Mouse (Mus musculus): ENCODE measurements around the gene Cox10. TPM values are rescaled to one million over a fixed set of nuclear protein-coding genes. Genes with fewer than 3 reads are reported as not detected.

Cox10 gene
- total RNA-seq, 2 experiments from 2014 or later: 39.3 to 41.9 TPM

DNA sequence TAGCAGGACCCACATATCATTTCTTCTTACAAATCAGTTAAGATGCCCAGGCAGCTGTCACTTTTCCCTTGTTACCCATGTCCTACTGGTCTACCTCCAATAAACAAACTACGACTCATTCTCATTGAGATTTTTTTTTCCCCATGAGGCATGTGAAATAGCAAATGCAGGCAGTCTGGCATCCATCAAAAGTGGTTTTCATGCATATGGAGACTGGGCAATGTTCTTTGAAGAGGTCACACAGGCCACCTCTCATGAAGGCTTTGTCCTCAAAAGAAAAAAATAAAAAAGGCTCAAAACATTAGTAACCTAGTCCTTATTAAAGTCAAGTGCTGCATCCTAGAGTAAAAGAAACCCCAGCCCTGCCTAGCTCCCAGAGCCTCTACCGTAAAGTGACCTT, 78.2 kb downstream of the Cox10 start:
- no peak for DNase-seq (ENCODE audit: low spot score)

DNA sequence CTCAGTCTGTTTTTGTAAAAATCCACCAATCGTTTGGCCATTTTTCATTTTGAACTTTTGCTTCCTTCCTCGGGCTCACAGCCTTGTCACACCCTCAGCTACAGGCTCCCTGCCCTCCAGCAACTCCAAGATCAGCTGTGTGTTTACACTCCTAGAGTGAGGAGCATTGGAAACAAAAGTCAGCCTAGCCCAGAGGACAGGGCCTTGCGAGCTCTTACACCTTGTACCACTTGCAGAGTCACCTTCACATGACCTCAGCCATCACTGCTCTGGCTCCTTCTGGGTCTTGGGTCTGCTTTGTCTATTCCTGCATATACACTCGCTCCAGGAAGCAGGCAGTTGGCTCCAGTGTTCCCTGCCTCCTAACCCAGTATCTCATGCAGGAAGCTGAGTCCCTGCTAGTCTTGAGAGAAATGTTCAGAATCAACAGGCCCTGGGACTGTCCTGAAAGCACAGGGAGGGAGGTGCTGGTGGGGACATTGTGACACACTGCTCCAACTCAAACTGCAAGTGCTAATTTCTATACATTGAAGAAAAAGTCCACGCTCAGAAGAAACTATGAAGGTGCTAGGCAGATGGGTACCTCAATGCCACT, 79.0 kb downstream of the Cox10 start:
- DNase-seq (ENCODE audit: low spot score): no peak

DNA sequence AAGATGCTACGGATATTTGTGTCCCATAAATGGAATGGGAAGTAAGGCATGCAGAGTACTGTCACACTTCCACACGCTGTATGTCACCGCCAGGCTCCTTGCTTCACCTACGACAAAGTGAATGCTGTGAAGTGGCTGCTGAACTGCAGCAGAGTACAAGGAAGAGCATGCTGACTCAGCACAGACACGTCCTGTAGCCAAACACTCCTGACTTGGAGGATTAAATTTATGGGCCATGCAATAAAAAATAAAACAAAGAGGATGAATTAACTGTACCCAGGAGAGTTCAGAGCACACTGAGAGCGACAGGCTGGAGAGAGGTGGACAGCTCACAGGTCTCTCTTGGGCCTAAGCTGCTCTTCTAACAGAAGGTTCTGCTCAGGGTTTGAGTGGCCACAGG, 79.8 kb downstream of the Cox10 start:
- DNase-seq (ENCODE audit: low spot score): no peak

DNA sequence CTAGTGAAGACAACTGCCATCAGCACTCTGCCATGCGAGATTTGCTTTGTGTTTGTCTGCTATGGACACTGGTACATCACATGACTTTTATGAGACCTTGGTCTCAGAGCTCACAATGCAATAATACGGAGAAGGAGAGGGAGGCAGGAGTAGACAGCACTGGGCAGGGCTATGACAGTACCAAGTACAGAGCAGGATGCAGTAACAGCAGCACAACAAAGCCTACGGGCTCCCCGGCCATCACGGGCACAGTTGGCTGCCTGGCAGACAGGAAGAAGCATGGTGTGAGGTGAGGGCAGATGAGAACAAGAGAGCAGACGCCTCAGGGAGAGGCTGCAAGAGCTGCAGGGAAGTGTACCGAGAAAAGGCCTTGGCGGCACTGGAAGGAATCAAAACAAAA, 87.3 kb downstream of the Cox10 start:
- no peak for DNase-seq (ENCODE audit: low spot score)

DNA sequence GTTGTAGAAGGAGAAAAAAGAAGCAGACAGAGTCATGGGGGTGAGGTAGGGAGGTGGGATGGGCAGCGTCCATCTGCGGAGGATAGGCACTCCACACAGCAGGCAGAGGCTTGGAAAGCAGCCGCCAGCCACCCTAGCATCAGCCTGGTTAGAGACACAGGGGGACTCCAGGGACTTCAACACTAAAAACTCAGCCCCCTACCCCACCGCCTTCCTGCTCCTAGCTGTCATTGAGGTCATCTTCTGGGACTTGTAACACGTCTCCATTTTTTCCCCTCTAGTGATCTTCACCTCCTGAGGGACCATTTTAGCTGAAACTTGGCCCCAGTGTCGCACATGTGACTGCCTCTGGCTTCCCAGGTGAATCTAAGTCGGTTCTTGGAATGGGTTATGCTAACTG, 88.5 kb downstream of the Cox10 start:
- DNase-seq (ENCODE audit: low spot score): no peak

DNA sequence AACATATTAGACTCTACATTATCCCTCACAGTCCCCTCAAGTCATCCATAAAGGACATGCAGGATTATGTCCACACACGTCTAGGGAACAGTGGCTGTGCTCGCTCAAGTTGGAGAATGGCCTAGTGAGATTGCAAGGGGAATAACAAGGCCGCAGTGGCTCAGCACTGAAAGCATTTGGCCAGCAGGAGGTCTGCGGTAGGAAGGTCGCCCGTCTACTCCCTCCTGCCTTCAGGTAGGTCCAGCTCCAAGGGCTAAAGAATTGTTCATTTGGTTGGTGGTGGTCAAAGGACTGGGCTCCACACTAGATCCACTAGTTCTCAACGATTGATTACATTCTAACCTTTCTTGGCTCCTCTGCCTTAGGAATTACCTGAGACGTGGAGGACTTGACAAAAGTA, 89.0 kb downstream of the Cox10 start:
- DNase-seq (ENCODE audit: low spot score): no peak

DNA sequence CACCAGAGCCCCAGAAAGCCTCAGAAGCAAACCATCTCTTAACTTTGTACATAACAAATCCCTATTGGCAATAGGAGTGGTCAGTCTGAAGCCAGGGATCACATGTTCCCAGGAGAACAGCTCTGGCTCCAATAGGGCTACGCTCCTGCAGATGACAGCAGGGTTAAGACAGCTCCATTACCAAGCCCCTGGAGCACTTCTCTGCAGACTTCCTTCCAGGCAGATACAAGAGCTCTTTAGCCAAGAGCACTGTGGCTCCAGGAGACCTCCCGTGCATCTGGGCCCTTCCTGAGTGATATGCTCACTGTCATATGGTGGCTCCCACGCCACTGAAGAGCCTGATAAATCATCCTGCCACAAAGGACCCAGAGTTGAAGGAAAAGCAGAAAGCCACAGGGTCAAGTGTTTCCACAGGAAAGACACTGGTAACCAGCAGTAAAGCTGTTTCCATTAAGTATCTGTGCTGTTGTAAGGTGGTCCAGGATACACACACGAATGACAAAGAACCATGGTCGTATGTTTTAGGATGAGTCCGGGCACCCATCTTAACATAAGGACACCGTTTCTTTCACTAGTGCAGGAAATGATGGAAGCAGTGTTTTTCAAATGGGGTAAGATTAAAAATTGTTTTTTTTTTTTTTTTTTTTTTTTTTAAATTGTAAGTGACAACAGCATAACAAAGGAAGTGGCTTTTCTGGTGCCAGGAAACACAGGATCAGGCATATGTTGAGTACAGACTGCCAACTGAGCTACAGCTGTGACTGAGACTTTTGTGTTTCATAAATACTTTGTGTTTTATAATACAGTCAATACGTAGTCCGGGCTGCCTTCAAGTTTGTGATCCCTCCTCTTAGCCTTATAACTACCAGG, 90.0 kb downstream of the Cox10 start:
- DNase-seq (ENCODE audit: low spot score): no peak

DNA sequence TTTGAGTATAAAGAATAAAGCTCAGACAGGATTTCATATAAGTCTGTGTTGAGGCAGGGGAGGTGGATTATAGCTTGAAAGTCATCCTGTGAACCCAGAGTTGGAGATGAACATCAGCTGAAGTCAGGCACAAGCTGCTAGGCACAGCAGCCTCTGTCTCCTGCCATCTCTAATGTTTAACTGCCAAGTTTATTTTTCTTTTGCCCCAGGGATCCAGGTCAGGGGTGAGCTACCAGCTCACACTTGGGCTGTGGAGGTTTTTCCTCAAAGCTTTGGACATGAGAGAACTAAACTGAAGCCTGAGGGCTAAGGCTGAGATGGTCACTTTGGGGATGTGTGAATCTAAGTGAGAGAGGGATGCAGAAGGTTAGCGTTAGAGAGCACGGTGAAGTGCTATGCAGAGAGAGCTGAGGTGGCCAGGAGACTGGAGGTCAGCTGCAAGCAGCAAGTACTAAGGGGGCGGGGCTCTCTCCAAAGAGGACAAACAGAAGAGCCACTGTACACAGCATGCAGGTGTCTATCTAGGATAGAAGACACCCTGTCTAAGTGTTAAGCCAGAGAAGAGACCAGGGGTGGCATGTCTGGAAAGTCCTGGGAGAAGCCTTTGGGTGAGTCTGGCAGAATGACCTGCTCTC, 91.1 kb downstream of the Cox10 start:
- no peak for DNase-seq (ENCODE audit: low spot score)

DNA sequence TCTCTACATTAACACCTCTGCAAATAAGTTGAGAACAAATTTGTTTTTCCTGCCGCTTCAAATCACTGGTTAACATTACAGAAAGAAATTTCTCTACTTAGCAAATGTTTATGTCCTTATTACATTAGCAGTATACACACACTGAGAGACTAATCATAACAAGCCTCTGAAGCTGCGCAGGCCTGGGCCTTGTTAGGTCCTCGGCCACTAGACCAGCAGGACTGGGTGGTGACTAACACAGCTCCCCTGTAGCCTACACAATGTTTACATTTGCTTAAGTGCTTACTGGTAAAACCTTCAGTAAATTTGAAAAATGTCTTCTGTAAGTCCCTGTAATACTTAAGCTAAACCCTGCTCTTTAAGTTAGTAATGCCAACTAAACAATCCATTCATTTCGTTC, 92.6 kb downstream of the Cox10 start:
- DNase-seq (ENCODE audit: low spot score): no peak

DNA sequence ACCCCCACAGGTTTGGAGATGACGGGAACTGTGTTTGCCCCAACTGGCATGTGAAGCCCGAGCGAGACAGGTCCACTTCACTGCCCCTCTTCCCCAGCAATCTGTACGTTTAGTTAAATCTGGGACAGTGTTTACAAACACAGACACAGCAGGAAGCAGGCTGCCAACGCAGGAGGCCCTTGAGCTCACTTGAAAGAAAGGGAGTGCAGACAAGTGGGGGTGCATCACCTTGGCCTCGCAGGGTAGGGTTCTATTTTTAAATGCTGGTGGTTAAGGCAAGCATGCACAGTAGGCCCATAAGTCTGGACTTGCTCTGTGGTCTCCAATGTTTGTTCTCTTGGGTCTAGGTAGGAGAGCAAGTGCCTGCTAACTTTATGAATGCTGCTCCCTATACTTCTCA, 93.8 kb downstream of the Cox10 start:
- DNase-seq (ENCODE audit: low spot score): no peak

DNA sequence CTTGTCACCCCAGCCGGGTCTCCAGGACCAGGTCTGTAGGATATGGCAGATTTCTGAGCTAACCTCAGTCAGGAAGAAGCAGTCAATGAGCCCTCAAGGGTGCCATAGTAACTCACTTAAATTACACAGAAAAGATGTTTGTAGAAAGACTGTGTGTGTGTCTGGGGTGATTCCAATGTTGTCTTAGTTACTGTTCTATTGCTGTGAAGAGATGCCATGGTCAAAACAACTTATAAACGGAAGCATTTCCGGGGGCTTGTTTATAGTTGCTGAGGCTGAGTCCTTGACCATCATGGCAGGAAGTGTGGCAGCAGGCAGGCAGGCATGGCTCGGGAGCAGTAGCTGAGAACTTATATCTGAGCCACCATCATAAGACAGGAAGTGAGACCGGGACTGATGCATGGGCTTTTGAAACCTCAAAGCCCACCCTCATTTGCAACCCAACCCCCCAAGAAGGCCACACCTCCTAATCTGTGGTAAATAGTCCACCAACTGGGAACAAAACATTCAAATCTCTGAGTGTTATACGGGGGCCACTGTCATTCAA, 94.6 kb downstream of the Cox10 start:
- DNase-seq (ENCODE audit: low spot score): no peak

DNA sequence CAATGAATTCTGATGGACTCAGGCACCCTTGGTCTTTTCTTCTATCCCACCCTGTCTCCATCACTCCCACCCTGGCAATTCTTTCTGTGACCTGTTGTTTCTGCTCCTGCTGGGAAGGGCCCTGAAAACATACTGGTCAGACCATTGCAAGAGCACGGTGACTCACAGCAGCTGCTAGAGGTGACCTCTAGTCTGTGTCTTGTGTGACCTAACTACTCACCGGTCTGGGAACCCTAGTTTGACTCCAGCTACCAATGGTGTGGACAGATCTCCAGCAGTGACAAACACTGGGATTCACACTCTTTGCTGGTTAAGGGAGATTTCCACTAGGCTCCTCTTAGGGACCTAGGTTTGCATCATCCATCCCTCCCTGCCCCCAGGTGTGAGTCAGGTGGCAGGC, 101.5 kb downstream of the Cox10 start:
- no peak for DNase-seq (ENCODE audit: low spot score)

DNA sequence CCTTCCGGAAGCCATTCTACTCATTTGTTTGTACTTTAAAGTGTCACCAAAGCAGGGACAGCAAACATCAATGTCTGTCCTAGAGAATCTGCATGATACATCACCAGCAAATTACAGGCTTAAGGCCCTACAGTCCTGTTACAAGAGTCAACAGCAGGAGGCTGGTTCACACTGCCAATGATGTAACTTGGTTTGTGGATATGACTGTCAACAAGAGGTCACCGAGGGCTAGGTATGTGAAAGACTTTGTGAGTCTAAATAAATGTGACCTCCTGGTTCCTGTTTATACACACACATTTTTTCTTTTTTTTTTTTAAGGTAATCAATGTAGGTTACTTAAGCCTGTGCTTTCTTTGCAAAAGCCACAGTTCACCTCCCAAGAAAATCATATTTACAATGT, 102.5 kb downstream of the Cox10 start:
- no peak for DNase-seq (ENCODE audit: low spot score)

DNA sequence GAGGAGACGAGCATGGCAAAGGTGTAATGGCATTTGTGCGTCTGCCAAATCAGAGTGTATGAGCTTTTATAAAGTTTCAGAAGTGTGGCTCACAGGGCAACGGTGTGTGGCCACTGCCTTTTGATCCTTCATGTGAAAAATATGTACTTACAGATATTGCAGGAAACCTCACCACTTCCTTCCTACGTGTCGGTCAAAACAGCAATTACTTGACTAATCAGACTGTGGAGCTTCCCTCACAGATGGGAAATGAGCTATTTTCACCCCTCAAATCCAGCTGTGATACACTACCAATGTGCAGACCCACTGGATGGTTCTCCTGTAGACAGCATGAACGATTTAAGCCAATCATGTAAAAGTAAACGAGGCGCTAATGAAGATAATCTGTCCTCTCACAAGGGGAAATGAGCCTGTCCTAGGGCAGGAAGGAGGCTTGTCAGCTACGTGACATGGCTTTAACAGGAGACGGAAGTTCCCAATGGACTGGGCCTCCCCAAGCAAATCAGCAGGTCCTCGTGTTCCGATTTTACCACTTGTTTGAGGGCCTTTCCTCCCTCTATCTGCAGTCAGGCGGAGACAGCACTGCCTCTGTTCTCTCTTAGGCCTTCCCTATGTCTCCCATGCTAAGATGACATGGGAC, 103.9 kb downstream of the Cox10 start:
- DNase-seq (ENCODE audit: low spot score): no peak

DNA sequence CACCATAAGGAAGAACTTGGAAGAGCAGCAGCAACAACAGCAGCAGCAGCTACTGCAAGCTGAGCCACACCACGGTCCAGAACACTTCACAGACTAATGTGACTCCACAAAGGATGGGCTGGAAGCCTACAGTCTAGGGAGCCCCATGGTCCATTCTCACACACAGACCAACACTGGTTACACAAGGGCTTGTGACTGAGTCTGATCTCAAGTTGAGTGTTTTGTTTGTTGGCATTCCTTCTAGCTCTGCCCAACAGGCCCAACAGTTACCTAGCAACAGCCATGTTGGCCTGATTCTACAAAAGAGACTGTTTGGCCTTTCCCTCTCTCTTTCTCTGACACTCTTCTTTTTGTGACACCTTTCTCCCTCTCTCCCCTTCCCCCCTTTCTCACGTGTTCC, 105.3 kb downstream of the Cox10 start:
- no peak for DNase-seq (ENCODE audit: low spot score)

DNA sequence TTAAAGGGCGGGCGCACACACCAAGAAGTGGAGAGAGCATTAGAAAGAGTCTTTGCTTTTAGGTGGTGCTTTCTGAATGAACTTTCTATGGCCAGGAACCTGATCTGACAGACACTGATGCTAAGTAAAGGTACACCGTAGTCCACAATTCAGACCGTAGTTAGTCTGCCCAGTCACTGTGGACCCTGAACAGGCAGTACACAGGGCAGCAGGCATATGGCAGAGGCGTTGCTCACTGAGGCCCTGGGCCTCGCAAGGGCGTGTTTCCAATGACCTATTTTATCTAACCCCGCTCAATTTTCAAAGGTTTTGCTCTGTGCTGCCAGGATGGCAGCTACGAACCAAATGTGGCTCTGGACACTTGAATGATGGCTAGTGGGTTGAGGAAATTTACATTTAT, 107.8 kb downstream of the Cox10 start:
- DNase-seq (ENCODE audit: low spot score): no peak

DNA sequence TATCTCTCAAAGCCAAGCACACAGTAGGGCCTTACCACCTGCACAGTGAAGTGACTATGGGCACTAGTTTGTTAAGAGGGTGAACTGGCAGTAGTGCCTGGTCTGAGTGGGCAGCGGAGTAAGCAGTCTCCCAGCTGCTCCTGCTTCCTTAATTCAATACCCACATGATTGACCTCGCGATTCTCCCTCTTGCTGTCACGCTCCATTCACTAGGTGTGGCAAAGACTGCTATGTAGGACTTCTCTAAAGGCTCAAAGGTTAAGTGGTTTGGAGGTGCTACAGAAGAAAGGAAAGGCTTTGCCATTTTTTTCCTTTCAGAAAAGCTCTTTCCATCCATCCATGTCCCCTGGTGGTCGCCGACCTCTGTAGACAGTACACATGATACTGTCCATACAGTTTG, 108.5 kb downstream of the Cox10 start:
- DNase-seq (ENCODE audit: low spot score): no peak

DNA sequence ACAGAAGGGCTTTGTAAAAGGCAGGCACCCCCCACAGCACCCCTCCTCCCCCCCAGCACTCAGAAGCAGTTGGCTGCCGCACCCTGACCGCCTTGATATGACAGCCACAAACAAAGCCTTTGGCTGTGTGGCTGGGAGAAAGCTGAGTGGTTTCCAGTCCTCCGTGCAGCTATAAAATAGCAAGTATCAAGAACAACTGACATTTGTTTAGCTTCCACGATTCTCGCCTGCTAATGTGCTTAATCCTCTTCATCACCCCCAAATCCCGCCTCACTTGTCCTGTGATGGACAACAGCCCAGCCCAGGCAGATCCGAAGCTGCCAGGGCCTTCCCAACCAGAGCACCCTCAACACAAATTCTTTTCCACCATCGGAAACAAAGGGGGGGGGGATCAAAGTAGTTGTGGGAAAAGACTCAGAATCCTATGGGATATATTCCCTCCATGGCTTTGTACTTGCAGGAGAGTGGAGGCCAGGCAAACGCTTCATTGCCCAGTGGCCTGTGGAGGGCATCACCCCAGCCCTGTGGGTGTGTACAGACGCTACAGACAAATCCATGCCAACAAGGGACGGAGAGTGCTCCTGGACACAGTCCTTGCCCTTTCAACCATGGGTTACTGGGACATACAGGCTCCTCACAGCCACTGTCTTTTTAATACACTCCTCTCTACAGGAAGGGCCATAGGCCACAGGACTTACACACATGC, 109.9 kb downstream of the Cox10 start:
- no peak for DNase-seq (ENCODE audit: low spot score)

DNA sequence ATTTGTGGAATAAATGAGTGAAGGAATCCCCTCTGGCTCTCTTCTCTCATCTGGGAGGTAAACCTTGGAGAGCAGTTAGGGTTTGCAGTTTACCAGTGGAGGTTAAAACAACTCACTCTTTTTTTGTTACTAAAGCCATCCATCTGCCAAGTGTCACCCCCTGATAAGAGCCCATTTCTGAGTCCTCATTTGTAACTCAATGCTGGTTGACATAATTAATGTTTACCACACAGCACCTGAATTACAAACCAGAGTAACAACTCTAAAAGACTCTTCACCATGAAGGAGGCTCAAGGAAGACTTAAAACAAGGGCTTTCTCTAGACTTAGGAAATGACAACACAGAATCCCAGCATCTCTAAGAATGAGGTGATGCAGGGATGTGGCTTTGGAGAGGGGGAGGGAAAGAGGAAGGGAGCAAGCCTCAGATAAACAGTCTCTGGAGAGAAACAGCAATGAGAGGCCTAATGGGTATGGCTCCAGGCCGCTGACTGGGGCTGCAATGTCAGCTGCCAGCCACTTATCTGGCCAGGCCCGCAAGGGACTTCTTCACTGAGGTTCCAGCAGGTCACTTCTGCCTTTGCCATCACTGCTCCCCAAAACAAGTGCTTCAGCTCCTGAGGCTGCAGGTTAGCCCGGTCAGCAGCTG, 110.8 kb downstream of the Cox10 start:
- no peak for DNase-seq (ENCODE audit: low spot score)

DNA sequence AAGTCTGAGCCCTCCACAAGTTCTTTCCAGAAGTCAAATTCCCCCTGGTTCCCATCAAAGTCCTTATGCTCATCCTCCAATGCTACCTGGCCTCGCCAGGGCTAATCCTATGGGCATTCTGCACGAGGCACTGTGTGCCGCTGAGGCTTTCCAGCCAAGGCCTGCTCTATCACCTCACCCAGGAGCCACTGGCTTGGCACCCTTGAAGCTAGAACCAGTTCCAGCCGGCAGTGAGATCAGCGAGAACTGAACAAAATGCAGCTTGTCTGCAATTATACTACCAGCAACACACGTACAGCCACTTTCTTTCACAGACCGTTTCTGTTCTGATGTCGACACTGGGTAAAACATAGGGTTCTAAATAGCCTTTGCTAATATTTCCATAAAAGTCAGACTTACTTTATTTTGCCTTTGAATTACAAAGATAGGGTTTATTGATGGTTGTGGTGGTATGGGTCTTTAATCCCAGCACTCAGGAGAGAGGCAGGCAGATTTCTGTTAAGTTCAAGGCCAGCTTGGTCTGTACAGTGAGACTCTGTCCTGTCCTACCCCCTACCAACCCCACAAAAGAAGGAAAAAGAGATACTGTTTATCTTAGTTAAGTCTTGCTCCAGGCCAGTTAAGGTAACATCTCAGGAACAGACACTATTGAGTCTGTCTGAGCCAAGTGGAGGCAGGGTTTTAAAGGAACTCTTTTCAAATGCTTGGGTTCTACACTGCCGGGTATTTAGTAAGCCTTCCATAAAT, 111.5 kb downstream of the Cox10 start:
- no peak for DNase-seq (ENCODE audit: low spot score)
